Mouse (Mus musculus) adrenal gland, postnatal 4 days (tissue): ENCODE measurements at regions not wholly inside any gene's neighbourhood (a gene's known extent, or its start where the extent isn't known, plus 50 kb on each side); places are given as distances from the start of the nearest gene placed in this dataset.
"Not testable (repeated sequence)": the region's sequence is repeated elsewhere in the genome, so short reads cannot be mapped to it uniquely, and the experiment has no call there.

Source experiments
- DNase-seq, 2 experiments: peaks; one replicate each; pipeline ENCODE4 v3.0.0; 2021 to 2022; ENCODE audit warnings: low spot score in 2 of 2, mixed read lengths in 2 of 2

GRCm38 (mm10) chr13:99739420-99739819 lies 161.5 kb downstream of the Cartpt start:
- no peak for DNase-seq

- no peak for DNase-seq
Measured at GRCm38 (mm10) chr13:99737271-99737670, 163.6 kb downstream of the Cartpt start.

DNA sequence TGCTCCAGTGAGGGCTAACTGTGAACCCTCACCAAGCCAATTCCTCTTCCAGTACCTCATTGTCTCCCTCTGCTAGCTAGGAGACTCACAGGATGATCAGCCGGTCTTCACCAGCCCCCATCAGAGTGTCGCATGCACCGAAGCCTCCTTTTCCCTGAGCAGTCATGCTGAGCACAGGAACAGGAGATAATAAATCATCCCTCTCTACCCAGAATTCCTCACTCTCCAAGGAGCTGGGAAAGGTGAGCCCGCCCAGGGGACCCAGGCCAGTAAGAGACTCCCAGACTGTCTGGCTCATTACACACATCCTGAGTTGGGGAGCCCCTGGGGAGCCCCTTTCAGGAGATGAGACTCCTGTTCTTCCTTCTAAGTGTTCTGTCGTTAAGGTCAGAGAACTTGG lies 171.7 kb downstream of the Cartpt start:
- no peak for DNase-seq

DNA sequence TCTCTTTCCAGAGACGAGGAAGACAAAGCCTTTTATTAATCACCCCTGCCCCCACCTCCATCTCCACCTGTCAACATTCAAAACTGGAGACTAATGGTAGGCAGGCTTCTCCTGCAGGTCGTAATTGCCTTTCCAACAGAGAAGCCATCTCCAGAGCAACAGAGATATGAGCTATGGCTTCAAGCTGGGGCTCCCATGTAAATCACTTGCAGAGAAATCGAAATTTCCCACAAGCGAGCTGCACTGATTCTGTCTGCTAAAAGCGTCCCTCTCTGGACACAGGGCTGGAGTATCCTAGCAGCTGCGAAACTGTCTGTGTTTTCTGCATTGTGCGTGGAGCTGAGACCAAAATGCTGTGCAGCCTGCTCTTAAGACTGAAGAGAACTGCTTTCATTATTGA lies 176.6 kb downstream of the Cartpt start:
- DNase-seq: no peak

GRCm38 (mm10) chr13:99723237-99723981 lies 177.5 kb downstream of the Cartpt start:
- no peak for DNase-seq

DNA sequence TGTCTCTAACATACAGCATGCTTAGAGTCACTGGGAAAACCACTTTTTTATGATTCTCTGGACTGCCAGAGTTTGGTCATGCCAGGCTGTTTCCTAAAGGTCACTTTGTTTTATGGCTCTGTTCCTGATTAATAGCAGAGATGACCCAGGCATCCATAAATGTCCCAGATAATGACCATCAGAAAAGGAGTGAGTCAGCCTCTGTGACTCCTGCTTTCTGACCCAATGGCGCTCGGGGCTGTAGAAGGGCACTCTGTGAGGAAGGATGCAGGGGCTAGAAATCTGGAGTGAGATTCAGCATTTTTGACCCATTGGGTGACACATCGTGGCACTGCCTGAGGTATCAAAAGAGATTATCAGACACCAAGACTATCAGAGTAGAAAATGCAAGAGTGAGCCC lies 180.3 kb downstream of the Cartpt start:
- no peak for DNase-seq

- no peak for DNase-seq
Measured at GRCm38 (mm10) chr13:99696559-99696890, 180.2 kb upstream of the Map1b start.

- no peak for DNase-seq
Measured at GRCm38 (mm10) chr13:99695874-99696558, 179.7 kb upstream of the Map1b start.

DNA sequence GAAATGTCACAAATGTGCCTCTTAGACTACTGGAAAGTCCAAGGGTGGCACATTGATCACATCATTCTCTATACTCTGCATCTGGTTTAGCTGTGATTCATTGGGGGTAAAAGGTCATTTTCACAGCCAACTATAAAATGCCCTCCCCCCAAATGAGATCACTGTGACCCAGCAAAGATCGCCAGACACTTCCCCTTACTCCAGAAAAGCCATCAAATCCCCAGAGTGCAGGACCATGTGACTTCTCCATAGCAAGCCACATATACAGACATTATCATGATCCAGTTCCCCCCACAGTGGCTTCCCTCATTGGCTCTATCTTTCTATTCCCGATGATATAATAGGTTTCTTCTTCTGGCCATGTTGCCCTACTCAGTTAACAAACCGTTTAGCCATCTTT lies 163.6 kb upstream of the Map1b start:
- no peak for DNase-seq

DNA sequence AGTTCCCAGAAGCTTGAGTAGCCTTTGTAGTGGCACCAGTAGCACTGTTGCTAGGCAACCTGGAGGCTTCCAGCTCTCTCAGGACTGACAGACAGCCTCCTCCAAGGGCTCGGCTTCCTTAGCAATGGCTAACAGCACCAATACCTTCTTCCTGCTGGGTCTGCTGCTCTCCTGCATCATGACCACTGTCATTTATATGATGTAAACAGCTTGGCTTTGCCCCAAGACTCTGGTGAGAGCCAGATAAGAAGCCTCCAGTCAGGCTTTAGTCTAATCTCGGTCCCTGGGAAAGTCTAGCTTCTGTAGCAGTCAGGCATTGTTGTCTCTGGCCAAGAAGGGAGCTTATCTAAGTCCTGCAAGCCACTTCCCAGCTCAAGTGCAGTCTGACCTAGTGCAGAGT lies 163.1 kb upstream of the Map1b start:
- no peak for DNase-seq

DNA sequence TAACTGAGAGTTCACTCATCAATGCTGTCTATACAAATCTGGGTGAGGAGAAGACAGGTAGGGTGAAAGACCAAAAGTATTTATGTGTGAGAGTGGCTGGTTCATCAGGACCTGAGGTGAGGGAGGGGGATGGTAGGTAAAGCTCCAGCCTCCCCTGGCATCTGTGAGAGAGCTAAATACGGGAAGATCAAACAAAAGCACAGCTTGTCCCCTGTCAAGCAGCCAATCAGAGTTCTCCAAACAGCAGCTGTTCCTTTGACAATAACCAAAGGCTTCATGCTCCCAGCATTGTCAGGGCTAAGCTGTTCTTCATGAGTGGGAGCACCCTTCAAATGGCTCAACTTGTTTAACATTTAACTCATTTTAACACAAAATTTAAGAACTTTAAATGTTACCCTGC lies 160.1 kb upstream of the Map1b start:
- DNase-seq: no peak

DNA sequence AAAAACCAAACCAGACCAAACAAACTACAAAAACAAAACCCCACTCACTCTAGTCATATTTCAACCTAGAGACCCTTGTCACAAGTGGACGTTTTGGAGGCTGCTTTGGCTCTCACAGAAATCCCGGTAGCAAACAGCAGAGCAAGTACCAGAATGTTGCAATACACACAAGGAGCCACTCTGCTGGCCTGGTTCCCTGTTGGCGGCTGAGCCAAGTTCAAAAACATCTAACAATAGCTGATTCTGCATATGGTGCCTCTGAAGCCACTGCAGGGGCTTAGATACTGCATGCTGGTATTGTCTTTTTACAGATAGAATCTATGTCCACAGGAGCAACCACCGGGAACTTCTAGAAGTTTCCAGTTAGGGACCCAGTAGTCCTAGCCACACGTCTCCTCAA lies 159.6 kb upstream of the Map1b start:
- no peak for DNase-seq

GRCm38 (mm10) chr13:99672714-99673113 lies 156.4 kb upstream of the Map1b start:
- no peak for DNase-seq

DNA sequence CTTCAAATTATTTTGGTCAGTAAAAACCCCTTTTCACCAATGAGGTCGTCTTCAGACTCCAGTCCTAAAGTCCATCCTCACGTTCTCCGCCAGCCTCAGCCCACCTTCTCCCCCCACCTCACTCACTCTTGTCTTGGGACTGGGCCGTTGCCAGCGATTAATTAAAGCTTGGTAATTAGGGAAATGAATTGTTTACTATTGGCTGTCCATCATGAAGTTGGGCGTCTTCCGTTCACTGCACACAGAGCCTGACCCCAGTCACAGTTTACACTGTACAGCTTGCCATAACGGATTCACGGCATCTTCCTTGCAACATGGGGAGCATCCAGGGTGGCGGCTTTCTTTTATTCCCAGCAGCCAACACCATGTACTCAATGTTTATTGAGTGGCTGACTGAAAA lies 155.4 kb upstream of the Map1b start:
- no peak for DNase-seq

DNA sequence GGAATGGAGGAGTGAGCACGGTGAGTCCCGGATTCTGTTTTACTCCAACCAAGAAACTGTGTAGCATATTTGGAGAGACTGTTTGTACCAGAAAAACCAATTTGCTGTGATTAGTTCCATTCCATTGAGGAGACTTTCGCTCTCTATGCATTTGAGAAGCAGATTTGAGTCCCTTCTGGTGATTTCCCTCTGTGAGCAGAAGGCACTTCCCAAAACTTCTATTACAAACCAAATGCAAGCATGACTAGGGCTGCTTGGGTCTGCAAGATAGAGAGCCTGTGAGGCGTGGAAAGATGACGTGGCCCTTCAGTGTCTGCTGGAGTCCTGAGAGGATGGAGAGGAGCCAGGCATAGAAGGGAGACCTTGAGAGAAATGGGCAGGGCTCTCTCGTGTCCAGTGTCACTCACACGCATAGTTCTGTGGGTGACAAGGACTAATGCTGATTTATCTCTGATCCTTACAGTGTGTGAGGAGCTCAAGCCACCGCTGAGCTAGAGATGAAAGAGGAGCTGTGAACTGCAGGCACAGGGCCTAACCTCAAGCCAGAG lies 153.7 kb upstream of the Map1b start:
- peak in 1 of 2 experiments; percentile 22 for DNase-seq

- no peak for DNase-seq
Measured at GRCm38 (mm10) chr13:99668613-99669012, 152.3 kb upstream of the Map1b start.

DNA sequence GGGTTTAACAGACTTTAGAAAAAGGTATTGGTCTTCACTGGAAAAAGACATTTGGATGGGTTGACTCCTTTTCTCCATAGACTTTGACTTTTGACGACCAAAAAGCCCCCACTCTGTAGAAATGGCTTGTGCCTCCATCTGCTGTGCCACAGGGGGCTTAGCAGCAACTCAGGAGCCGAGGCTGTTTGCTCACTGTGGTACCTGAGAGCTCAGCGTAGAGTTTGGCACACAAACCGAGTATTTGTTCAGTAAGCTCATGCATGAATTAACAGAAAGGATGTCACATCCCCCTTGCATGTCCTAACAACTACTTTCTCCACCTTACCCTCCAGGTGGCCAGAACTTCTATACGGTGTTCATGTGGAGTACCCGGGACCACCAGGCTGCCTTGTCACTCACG lies 149.7 kb upstream of the Map1b start:
- DNase-seq: no peak

DNA sequence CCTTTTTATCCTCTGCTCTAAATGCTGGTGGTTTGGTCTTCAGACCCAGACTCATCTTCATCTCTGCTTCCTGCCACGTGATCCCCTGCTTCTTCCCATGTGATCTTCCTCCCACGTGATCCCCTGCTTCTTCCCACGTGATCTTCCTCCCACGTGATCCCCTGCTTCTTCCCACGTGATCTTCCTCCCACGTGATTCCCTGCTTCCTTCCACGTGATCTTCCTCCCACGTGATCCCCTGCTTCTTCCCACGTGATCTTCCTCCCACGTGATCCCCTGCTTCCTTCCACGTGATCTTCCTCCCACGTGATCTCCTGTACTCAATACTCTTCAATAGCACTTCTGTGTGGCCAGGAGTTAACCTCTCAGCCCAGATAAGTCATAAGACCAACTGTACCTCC lies 147.1 kb upstream of the Map1b start:
- not testable (repeated sequence) for DNase-seq

GRCm38 (mm10) chr13:99647661-99648204 lies 131.4 kb upstream of the Map1b start:
- peak in 1 of 2 experiments; percentile 6 for DNase-seq

DNA sequence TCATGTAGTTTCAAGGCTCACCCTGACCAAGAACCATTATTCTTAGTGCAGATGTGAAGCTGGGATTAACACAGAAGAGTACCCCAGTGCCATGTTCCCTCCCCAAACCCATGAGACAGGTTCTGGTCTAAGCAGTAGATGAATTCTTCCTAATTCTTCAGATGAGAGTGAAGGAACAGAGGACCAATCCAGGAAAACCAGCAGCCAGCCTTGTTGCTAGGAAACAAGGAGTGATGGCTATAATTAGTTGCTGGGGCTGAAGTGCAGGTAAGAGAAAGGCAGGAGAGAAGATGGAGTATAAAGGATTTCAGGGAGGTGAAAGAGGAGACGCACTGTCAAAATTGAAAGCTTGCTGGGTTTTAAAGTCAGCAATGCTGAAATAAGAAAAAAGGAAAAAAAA lies 128.4 kb upstream of the Map1b start:
- DNase-seq: no peak

- DNase-seq: no peak
Measured at GRCm38 (mm10) chr13:99642811-99643210, 126.5 kb upstream of the Map1b start.

- DNase-seq: peak; percentile 10 to 31
Measured at GRCm38 (mm10) chr13:99642301-99642700, 126.0 kb upstream of the Map1b start.
